Mouse (Mus musculus): ENCODE data around the gene Npas1.

The Npas1 gene

DNA sequence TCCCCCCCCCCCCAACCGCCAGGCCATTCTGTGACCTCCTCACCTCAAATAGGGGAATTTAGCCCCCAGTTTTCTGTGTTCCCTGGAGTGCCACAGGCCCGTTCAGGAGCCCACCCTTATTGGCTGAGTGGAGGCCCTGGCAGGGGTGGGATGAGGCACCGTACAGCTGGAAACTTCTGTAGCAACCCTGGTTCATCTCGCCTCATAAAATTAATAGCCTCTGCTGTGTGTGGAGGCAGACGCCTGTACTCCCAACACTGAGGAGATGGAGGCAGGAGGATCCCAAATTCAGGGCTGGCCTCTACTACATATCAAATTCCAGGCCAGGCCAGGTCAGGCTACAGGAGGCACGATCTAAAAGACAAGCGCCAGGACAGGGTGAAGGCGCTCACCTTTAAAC is 3.7 kb downstream of the Npas1 start:
- in situ Hi-C loops (cut with MboI; ENCODE audit: unreplicated experiment in 2 of 2) = no loop called here

DNA sequence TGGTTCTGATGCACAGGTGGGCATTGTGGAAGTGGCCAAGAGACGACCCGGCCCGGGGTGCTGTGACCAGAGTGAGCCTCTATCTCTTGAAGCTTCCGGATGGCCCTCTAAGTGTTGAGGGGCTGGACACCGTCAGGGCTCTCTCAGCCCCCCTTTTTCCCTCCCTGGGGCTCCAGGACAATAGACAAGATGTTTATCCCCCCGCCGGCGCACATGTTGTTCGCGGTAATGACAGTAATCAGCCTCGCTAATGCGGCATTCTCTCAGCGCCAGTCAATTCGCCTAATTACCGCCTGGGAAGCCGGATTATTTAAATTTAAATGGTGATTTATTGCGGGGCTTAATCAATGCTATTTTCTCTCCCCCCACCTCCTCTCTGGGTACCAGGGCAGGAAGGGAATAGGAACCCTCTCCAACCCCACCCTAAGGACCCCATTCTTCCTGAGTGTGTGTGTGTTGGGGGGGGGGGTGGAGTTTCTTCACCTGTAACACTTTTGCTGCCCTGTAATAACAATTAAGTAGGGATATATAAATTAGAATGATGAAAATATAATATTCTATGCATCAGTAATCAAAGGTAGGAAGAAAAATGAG is 5.3 kb downstream of the Npas1 start:
- in situ Hi-C loops (cut with MboI; ENCODE audit: unreplicated experiment in 2 of 2) = no loop called here

DNA sequence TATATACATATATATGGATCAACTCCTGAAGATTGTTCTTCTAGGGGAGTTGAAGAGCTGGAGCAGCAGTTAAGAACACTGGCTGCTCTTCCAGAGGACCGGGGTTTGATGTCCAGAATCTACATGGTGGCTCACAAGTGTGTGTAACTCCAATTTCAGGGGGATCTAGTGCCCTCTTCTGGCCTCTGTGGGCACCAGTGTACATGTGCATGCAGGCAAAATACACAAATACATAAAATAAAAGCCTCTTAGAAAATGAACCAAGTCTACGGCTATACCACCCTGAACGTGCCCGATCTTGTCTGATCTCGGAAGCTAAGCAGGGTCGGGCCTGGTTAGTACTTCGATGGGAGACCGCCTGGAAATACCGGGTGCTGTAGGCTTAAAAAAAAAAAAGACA is 6.0 kb downstream of the Npas1 start:
- in situ Hi-C loops (cut with MboI; ENCODE audit: unreplicated experiment in 2 of 2) = no loop called here

DNA sequence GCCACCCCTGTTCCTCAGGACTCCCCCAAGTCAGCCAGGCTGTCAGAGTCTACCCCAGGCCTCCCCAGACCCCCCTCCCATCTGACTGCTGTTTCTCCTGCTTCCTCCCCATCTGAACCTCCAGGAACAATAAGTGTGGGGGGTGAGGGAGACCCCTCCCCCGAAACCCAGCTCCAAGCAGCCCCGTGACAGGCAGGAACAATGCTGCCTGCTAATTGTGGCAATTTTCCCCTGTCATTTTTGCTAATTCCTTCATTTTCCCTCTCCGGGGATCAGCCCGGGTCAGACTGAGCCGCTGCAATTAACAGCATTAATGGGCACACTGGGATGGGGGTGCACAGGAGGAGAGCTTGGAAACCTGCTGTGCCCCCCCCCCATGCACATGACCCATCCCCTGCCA is 9.4 kb downstream of the Npas1 start:
- in situ Hi-C loops (cut with MboI; ENCODE audit: unreplicated experiment in 2 of 2) = loop anchor here (10.0 kb wide), 2 partner anchors 93 to 173 kb away; no protein-coding TSS in a partner anchor

DNA sequence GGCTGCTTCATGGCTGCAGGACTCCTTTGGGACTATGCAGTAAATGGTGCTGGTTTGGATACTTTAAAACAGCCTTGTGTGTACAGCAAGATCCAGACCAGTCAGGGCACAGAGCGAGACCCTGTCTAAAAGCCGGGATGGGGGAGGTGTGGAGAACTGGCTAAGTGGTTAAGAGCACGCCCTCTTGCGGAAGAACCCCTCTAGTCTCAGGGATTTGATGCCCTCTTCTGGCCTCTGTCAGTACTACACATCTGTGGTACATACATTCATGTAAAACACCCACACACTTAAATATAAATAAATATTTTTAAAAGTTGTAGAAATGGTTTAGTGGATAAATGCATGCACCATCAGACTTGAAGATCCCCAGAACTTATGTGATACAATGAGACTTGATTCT is 11.0 kb downstream of the Npas1 start:
- in situ Hi-C loops (cut with MboI; ENCODE audit: unreplicated experiment in 2 of 2) = loop anchor here (10.0 kb wide), 2 partner anchors 92 to 172 kb away; no protein-coding TSS in a partner anchor

DNA sequence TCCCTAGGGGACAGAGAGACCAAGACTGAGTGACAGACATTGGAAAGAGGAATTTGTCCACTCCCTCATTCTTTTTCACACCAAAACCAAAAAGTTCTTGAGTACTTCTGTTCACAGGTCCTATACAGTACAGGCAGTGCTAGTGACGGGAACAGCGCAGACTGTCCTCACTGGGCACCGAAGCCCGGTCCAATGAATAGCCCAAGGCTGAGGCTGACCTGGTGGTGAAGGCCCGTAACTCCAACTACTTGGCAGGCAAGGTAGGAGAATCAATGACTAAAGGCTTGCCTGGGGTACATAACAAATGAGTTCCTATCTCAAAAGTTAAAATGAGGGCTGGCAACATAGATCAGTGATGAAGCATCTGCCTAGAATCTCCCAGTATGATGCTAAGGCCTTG is 12.0 kb downstream of the Npas1 start:
- in situ Hi-C loops (cut with MboI; ENCODE audit: unreplicated experiment in 2 of 2) = loop anchor here (10.0 kb wide), 2 partner anchors 91 to 171 kb away; no protein-coding TSS in a partner anchor

DNA sequence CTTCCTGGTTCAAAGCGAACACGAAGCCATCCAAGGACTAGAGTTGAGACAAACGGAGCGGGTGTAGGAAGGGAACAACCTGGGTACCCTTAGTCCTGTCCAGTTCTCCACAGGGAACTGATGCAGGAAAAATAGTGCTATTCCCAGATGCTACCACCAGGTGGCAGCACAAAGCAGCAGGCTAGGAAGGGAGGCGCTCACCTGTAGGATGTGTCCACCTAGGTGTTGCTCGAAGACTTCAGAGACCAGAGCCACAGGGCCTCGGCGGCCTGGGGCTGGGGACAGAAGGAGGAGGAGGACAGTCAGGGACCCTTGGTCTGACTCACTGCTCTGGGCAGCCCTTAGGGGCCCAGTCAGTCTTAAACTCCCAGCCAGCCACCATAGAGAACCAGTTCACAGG is 12.4 kb downstream of the Npas1 start:
- in situ Hi-C loops (cut with MboI; ENCODE audit: unreplicated experiment in 2 of 2) = loop anchor here (10.0 kb wide), 2 partner anchors 90 to 170 kb away; no protein-coding TSS in a partner anchor

DNA sequence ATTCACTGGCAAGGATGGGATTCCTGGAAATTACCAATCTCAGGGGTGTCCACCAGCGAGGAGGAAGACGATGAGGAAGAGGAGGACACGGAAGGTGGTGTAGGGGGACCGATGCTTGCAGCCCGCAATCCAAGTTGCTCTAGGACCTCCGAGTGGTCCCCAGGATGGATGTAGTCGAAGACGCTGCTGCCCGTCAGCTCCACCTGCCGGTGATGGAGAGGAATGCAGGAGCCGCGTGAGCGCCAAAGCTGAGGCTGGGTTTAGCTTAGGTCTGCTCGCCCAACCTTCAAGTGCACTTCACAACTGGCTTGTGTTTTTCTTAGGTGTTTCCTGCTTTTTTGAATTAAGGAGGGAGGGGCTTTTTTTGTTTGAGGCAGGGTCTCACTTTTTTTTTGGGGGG is 14.3 kb downstream of the Npas1 start:
- in situ Hi-C loops (cut with MboI; ENCODE audit: unreplicated experiment in 2 of 2) = loop anchor here (5.0 to 10.0 kb wide), 3 partner anchors 66 to 168 kb away; no protein-coding TSS in a partner anchor

DNA sequence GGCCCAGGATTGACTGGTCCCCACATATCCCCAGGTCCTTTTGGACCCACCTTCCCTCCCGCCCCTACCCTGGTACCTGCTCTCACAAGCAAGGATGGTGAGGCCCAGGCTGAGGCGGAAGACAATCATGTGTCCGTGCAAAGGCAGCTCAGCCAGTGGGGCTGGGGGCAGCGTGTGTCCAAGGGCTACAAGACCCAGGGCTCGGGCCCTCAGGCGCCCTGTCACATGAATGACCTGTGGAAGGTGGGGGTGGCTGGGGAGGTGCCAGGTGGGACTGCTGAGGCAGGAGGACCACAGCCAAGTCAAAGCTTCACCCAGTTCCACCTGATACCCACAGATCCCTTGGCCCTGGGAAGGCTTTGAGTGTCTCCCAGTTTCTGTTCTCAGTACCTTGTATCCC is 15.8 kb downstream of the Npas1 start:
- in situ Hi-C loops (cut with MboI; ENCODE audit: unreplicated experiment in 2 of 2) = loop anchor here (5.0 to 10.0 kb wide), 3 partner anchors 64 to 167 kb away; no protein-coding TSS in a partner anchor

DNA sequence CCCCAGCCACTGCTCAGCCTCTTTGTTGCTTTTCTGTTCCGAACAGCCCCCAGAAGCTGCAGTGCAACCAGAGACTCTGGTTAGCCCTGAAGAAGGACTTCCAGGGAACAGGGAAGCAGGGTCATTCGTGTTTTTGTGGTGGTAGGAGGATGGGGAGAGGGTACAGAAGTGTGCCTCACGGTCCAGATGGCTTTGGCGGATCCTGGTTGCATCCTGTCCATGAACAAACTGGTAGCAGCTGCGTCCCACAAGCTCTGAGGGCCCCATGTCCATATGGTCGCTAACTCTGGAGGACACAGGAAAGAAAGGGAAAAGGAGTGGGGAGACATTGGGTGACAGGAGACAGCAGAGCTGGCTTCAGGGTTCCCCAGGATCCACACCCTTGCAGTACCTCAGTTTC is 16.4 kb downstream of the Npas1 start:
- in situ Hi-C loops (cut with MboI; ENCODE audit: unreplicated experiment in 2 of 2) = loop anchor here (5.0 to 10.0 kb wide), 3 partner anchors 64 to 166 kb away; no protein-coding TSS in a partner anchor

DNA sequence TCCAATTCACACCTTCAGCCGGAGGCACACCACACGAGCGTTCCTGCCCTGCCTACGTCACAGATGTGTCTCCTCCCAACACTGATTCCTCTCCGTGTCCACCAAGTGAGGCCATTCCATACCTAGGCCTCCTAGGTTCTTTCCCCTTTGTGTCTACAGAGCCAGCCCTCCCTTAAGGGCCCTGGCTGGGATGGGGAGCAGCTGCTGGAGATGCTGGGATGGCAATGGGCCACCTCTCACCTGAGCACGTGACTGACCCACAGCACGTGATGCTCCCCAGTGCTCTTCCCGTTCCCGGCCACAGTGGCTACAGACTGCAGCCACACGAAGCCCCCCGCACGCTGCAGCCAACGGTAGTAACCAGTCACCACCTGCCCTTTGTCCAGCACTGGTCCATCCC is 17.0 kb downstream of the Npas1 start:
- in situ Hi-C loops (cut with MboI; ENCODE audit: unreplicated experiment in 2 of 2) = loop anchor here (5.0 to 10.0 kb wide), 3 partner anchors 63 to 166 kb away; no protein-coding TSS in a partner anchor

DNA sequence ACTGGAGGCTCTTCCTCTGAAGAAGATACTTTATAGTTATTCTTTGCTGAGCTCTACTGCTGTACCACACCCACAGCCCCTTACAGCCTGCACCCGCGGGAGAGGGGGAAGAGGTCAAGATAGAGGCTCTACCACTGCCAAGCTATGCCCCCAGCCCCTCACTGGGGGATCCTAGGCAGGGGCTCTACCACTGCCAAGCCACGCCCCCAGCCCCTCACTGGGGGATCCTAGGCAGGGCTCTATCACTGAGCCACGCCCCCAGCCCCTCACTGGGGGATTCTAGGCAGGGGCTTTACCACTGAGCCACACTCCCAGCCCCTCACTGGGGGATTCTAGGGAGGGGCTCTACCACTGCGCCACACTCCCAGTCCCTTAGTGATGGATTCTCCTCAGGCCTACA is 21.2 kb downstream of the Npas1 start:
- in situ Hi-C loops (cut with MboI; ENCODE audit: unreplicated experiment in 2 of 2) = no loop called here

DNA sequence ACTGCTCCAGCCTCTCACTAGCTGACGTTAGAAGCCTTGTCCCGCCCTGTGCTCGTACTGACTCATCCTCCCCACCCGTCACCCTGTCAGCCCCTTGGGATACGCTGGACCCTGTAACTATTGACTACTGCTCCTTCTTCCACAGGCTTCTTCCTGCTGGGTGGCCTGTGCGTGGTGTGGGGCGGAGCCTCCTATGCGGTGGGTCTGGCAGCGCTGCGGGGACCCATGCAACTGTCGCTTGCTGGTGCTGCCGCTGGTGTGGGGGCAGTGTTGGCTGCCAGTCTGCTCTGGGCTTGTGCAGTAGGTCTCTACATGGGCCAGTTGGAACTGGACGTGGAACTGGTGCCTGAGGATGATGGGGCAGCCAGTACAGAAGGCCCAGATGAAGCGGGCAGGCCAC is 22.5 kb downstream of the Npas1 start:
- in situ Hi-C loops (cut with MboI; ENCODE audit: unreplicated experiment in 2 of 2) = no loop called here

DNA sequence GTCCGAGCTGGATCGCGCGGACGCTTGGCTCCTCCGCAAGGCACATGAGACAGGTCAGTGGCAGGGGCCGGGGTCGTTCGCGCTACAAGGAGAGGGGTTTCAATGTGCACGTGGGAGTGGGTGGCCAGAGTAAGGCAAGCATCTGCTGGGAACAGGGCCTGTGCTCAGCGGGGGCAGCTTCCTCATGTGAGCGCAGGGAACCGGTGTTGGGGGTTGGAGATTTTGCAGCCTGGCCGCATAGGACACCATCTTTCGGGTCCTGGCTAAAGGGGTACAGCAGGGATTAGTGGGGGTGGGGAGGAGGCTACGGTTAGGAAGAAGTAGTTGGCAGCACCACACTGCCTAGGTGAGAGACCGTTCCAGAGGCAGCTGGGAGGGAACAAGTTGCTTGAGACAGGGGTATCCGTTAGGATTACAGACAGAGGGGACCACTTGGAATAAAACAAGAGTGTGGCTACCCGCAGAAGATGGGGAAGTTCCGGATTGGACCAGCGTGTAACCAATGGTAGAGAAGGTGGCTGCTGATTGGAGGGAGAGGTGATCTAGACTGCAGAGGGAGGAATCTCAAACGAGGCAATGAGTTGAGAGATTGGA is 24.3 kb downstream of the Npas1 start:
- in situ Hi-C loops (cut with MboI; ENCODE audit: unreplicated experiment in 2 of 2) = no loop called here

DNA sequence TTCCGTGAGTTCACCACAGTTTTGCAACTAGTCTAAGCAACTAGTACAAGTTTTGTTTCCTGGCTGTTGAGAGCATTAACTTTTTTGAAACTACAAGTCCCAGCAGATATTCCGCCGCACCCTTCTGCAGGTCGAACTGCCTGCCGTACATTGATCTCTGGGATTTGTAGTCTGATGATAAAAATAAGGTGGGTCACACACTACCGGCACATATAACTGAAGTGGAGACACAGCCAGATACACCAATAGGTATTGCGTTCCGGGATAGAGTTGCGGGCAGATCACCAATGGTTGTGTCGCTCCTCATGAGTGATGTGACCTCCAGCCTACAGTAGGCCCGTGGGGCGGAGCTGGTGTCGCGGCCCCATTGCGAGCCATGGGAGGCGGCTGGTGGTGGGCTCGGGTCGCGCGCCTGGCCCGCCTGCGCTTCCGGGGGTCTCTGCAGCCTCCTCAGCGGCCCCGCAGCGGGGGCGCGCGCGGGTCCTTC is 24.9 kb downstream of the Npas1 start, which contains the start of gene Tmem160:
TSS of gene Tmem160 (plus strand) at position 193 of the 487 bp plus-strand sequence.
- in situ Hi-C loops (cut with MboI; ENCODE audit: unreplicated experiment in 2 of 2) = no loop called here

DNA sequence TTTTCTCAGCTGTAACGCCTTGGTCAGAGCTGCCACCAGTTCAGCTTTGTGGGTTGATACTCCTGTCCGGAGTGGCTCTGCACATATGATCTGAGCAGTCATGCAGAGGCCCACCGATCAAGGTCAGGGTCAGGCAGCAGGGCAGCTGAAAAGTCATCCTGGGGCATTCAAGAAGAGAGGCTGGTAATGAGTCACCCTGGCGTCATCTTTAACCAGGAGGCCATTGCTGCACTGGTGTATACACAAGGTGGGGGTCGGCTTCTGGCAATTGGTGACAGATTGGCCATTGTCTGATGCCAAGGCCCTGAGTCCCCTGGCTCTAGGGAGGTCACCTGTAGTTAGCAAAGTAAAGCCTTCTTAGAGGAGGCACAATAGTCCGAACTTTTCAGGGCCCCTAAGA is 25.9 kb downstream of the Npas1 start:
- in situ Hi-C loops (cut with MboI; ENCODE audit: unreplicated experiment in 2 of 2) = no loop called here

DNA sequence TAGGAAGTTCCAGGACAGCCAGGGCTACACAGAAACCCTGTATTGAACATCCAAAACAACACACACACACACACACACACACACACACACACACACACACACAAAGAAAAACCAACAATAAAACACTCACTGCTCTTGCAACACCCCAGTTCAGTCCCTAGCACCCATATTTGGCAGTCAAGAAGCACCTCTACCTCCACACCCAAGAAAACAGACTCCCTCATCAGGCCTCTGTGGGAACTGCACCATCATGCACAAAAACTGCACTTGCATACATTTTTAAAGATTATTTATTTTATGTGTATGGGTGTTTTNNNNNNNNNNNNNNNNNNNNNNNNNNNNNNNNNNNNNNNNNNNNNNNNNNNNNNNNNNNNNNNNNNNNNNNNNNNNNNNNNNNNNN is 36.3 kb downstream of the Npas1 start:
- in situ Hi-C loops (cut with MboI; ENCODE audit: unreplicated experiment in 2 of 2) = no loop called here

DNA sequence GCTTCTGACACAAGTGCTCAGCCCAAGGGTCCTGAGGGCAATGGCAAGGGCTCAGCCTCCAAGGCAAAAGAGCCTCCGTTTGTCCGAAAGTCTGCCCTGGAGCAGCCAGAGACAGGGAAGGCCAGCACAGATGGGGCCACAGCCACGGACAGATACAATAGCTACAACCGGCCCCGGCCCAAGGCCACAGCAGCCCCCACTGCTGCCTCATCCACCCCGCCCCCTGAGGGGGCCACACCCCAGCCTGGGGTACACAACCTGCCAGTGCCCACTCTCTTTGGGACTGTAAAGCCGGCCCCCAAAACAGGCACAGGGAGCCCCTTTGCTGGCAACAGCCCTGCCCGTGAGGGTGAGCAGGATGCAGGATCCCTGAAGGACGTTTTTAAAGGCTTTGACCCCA is 42.4 kb downstream of the Npas1 start:
- in situ Hi-C loops (cut with MboI; ENCODE audit: unreplicated experiment in 2 of 2) = no loop called here

DNA sequence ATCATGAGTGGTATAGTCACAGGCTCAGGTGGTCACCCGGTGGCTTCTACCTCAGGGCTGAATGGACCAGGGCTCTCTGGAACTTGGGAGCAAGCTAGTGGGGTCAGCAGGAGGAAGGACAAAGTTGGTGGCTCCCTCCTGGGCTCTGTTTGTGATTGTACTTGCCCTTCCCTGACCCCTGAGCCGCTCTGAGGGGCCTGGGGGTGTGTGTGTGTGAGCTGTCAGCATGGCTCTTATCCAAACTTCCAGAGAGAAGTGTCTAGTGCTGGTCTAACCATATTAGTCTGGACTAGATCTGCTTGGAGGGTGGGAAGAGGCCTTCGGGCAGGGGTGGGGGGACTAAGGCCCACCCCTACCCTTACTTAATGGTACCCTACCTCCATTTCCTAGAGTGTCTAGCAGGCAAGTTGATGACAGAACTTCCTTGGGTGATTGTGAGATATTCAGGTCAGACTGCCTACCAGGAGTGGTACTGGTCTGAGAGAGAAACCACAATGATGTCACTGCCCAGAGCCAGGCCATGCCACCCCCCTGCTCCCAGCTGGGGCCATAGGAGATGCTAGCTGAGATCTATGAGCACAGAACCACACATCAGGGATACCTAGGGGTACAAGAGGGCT is 44.1 kb downstream of the Npas1 start:
- in situ Hi-C loops (cut with MboI; ENCODE audit: unreplicated experiment in 2 of 2) = loop anchor here (5.0 kb wide), 1 partner anchor 36 kb away; no protein-coding TSS in a partner anchor

DNA sequence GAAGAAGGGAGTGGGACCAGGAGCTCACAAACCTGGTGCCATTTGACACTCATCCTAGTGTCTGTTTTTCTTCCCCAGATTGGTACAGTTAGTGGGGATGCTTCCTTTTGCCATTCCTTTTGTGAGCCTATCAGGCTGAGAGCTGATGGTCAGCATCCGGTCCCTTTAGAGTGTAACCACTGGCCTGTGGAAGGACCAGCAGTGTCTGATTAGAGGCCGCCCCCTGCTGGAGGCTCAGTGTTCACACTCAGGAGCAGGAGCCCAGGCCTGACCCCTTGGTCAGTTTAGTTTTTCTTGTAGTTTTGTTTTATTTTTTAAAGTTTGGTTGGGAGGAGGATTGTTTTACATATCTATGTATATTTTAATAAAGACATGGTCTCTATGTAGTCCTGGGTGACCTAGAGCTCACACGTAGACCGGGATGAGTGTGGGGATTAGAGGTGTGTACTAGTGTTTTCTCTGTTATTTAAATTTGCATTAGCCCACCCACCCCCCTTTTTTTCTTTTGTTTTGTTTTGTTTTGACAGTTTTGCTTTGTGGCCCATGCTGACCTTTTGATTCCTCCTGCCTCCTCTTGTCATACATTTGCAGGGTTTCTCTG is 51.3 kb downstream of the Npas1 start:
- in situ Hi-C loops (cut with MboI; ENCODE audit: unreplicated experiment in 2 of 2) = no loop called here

DNA sequence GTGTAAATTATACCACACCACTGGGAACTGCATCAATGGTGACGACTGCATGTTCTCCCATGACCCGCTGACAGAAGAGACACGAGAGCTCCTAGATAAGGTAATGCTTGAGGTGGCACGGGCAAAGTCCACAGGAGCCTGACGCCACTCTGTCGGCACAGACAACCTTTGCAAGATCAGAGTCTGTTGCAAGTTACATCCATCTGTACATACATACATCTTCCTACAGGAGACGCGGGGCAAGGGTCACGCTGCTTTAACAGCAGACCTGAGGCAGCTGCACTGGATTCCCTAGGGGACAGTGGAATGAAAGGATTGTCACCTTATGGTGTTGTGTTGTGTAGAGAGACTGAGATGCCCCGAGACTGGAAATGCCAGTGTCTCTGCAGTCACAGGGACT is 51.8 kb downstream of the Npas1 start:
- in situ Hi-C loops (cut with MboI; ENCODE audit: unreplicated experiment in 2 of 2) = no loop called here
